Mouse (Mus musculus) small intestine, adult 2 months (tissue): ENCODE results near the gene Ncoa1. TPM values are rescaled to one million over a fixed set of nuclear protein-coding genes. Genes with fewer than 3 reads are reported as not detected.

ENCODE experiments used
- H3K27ac ChIP-seq: fragments of 200-500 bp; 2 replicates; pipeline ENCODE4 v1.5.1; 2012; ENCODE audit warnings: low read depth, low read length, control low read depth, inconsistent platforms; ENCODE audit not compliant: insufficient read depth
- H3K27me3 ChIP-seq: fragments of 200-500 bp; 2 replicates; pipeline ENCODE4 v1.6.1; 2012; ENCODE audit warnings: mild to moderate bottlenecking, moderate library complexity, low read length, inconsistent platforms; ENCODE audit not compliant: control insufficient read depth, insufficient read depth
- H3K36me3 ChIP-seq: fragments of 200-500 bp; 2 replicates; pipeline ENCODE4 v1.6.1; 2012; ENCODE audit warnings: mild to moderate bottlenecking, low read length, control low read depth, inconsistent platforms; ENCODE audit not compliant: control insufficient read depth, insufficient read depth
- H3K4me1 ChIP-seq: fragments of 200-500 bp; 2 replicates; pipeline ENCODE4 v1.6.1; 2012; ENCODE audit warnings: low read length, inconsistent platforms, mixed read lengths; ENCODE audit not compliant: control insufficient read depth, insufficient read depth, insufficient read length
- H3K4me3 ChIP-seq: fragments of 200-500 bp; 2 replicates; pipeline ENCODE4 v1.5.1; 2012; ENCODE audit warnings: low read depth, mild to moderate bottlenecking, control low read depth, inconsistent platforms, low read length, moderate library complexity
- CTCF ChIP-seq: fragments of 200-500 bp; IDR thresholded peaks from 2 replicates; pipeline ENCODE4 v1.5.1; 2012; ENCODE audit warnings: low read depth, mild to moderate bottlenecking, control low read depth, inconsistent platforms, low read length, moderate library complexity, mixed read lengths; ENCODE audit not compliant: insufficient replicate concordance, insufficient read length; ENCODE audit errors: extremely low read depth
- POLR2A ChIP-seq: fragments of 200-500 bp; IDR thresholded peaks from 2 replicates; pipeline ENCODE4 v1.6.1; 2012; ENCODE audit warnings: low read depth, mild to moderate bottlenecking, control low read depth, inconsistent platforms, low read length, moderate library complexity
- WGBS: fragments of 180-500 bp; shearing (Covaris S2); methylation state at CpG from one replicate; pipeline ENCODE4 v1.1.7; 2018; 5-methylcytosine and 5-hydroxymethylcytosine counted together
- polyA plus RNA-seq: library from polyadenylated mRNA; depleted of rRNA; stranded (reverse); fragments of >200 nt; gene quantifications from 2 replicates; pipeline ENCODE4 v1.2.3, GENCODE M21; 2012

The Ncoa1 gene
- polyA plus RNA-seq, 1 experiment: 17.0 TPM

DNA sequence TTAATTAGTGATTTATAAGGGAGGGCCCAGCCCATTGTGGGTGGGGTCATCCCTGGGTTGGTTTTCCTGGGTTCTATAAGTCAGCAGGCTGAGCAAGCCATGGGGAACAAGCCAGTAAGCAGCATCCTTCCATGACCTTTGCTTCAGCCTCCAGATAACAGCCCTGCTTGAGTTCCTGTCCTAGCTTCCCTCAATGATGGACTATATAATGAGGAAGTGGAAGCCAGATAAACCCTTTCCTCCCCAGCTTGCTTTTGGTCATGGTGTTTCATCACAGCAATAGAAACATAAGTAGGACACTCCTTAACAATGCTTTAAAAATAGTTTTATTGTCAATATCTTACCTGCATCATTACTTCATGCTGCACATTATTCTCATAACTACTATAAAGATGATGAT, 163.2 kb downstream of the Ncoa1 start:
- H3K4me3 ChIP-seq: no peak overlapping the region
- H3K27ac ChIP-seq: no peak overlapping the region
- H3K27me3 ChIP-seq: no peaks in the 10 kb centered on the region
- H3K36me3 ChIP-seq: peaks cover 24% of the 10 kb centered on the region
- TF ChIP-seq CTCF: no peak
- no peak for TF ChIP-seq POLR2A
- H3K4me1 ChIP-seq: no peaks in the 10 kb centered on the region

DNA sequence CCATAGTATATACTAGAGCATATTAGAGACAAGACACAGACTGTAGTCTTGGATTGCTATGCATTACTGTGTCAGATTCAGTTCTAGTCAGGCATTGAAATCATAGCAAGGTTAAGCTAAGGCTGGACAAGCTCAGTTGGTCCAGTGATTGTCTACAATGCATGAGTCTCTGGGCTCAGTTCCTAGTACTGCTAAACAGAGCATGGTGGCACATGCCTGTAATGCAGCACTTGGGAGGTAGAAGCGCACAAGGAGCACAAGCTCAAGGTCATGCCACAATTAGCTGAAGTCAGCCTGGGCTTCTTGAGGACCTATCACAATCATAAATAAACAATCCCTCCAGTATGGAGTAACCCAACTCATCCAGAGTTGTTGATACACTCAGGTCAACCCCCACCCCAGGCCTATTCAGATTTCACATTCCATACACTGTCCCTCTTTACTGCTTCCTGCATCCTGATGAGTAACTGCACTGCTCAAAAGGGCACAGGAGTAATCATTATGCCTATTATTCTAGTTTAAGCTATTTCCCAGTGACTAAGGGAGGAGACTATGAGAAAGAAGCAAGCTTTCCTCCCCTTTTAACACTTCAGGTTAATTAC, 170.2 kb downstream of the Ncoa1 start:
- TF ChIP-seq CTCF: no peak
- TF ChIP-seq POLR2A: no peak
- H3K4me1 ChIP-seq: no peaks in the 10 kb centered on the region
- peaks cover 9% of the 10 kb centered on the region for H3K36me3 ChIP-seq
- no peak overlapping the region for H3K4me3 ChIP-seq
- H3K27me3 ChIP-seq: no peaks in the 10 kb centered on the region
- H3K27ac ChIP-seq: no peak overlapping the region
- WGBS: 87% methylated on average over 1 of the region's 1 CpGs

DNA sequence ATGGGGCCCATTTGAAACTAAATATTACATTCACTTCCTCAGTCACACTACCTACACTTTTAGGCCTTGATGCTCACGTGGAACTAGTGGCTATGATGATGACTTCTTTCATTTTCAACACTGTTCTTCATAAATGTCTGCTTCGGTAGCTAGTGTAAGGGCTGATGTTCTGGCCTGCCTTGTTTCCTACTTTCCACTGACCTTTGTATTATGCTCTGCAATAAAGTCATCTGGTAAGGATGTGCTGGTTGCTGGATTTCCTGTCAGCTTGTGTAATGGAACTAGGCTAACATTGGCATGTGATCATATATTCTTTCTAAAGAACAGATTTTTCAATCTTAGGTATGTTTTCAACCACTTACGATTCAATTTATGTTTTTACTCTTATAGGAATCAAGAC, 177.7 kb downstream of the Ncoa1 start:
- no peaks in the 10 kb centered on the region for H3K4me1 ChIP-seq
- 42% methylated on average over 3 of the region's 3 CpGs for WGBS
- H3K27ac ChIP-seq: no peak overlapping the region
- no peak overlapping the region for H3K4me3 ChIP-seq
- TF ChIP-seq POLR2A: no peak
- no peaks in the 10 kb centered on the region for H3K27me3 ChIP-seq
- H3K36me3 ChIP-seq: peaks cover 9% of the 10 kb centered on the region

DNA sequence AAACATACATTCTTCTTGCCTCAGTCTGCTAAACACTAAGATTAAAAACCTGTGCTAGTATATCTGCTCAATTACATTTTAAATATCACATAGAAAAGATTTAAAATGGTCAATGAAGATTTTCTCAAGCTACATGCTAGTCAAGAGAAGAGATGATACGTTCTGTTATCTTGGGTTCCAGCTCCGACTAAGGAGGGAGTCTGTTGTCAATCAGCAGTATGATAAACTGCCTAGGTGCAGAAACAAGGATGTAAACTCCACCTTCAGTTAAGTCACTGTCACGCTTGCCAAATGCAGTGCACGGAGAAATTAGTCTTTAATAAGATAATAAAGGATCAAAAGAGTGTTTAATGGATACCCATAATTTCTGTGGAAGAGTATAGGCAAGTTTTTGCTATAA, 178.4 kb downstream of the Ncoa1 start:
- no peak for TF ChIP-seq POLR2A
- no peak for TF ChIP-seq CTCF
- Histone ChIP-seq H3K4me1 (no peaks in the 10 kb centered on the region), H3K4me3 (no peak overlapping the region), H3K27me3 (no peaks in the 10 kb centered on the region), H3K36me3 (peaks cover 13% of the 10 kb centered on the region), H3K27ac (no peak overlapping the region)
- 93% methylated on average over 4 of the region's 4 CpGs for WGBS

DNA sequence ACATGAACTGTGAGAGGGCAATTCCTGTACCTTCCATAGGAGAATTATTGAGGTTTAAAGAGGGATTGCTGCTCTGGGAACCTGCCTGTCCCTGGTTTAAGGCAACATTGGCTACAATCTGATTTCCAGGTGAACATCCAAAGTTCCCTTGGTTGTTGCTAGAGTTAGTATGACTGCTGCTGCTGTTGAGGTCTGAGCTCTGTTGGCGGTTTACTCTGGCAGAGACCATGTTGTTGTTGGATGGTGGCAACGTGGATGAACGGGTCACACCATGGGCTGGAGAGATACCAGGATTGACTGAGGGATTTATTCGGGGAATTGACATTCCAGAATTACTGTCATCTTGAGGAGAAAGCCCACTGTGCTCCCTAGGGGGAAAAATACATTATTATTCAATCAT, 181.1 kb downstream of the Ncoa1 start:
- 87% methylated on average over 4 of the region's 4 CpGs for WGBS
- H3K4me3 ChIP-seq: no peak overlapping the region
- H3K4me1 ChIP-seq: no peaks in the 10 kb centered on the region
- H3K36me3 ChIP-seq: peaks cover 14% of the 10 kb centered on the region
- TF ChIP-seq POLR2A (no peak), CTCF (no peak)
- H3K27ac ChIP-seq: no peak overlapping the region
- H3K27me3 ChIP-seq: no peaks in the 10 kb centered on the region

DNA sequence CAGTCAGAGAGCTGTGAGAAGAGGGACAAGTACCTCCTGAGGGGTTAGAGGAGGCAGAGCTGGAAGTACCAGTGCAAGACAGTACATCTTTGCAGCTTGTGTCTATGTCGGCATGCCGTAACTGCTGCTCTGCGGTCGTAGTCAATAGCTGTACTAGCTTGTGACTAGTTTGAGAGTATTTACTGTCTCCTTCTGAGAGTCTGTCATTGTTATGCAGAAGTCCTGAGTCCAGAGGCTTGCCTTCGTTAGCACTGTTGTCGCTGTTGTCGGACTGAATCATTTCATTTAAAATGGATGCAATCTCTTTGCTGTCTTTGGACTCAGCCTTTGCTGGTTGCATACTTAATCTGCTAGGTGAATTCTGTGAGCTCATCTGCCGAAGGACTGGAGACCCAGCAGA, 181.7 kb downstream of the Ncoa1 start:
- Histone ChIP-seq H3K27ac (no peak overlapping the region), H3K4me1 (no peaks in the 10 kb centered on the region), H3K27me3 (no peaks in the 10 kb centered on the region), H3K36me3 (peaks cover 17% of the 10 kb centered on the region), H3K4me3 (no peak overlapping the region)
- TF ChIP-seq POLR2A (no peak), CTCF (no peak)
- WGBS: 92% methylated on average over 8 of the region's 8 CpGs

DNA sequence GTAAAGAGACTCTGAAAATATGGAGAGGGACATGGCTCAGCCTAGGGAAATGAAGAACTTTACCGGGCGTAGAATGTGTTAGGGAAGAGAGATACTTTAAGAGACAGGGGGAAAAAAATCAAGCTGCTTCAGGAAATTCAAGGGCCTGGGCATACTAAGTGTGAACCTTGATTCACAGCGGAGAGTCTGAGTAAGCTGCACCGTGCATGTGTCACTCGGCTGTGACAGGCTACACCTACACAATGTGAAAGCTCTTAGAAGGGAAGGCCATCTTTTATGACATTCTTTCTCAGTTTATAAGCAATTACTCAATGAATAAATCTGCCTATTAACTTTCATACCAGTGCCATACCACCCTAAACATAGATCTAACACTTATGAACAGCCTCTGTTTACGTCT, 183.2 kb downstream of the Ncoa1 start:
- WGBS: 91% methylated on average over 6 of the region's 6 CpGs
- Histone ChIP-seq H3K27ac (no peak overlapping the region), H3K4me1 (no peaks in the 10 kb centered on the region), H3K36me3 (peaks cover 25% of the 10 kb centered on the region), H3K27me3 (no peaks in the 10 kb centered on the region), H3K4me3 (no peak overlapping the region)
- TF ChIP-seq CTCF: no peak
- TF ChIP-seq POLR2A: no peak

DNA sequence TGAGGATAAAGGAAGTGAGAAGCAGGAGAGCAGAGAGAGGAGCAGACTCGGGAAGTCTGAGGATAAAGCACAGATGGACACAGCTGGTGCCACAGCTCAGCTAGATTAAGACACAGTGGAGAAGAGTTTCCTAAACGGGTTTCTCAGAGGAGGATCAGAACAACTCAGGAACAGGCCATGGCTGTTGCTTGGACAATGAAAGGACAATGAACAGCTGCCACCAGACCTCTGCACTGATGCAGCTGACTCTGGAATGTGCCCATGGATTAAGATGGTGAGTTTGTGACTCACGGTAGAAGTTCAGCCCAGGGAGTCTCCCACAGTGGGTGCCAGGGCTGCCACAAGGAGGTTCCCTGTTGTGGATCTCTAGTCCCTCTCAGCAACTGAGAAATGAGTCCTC, 191.8 kb downstream of the Ncoa1 start:
- Histone ChIP-seq H3K27me3 (no peaks in the 10 kb centered on the region), H3K36me3 (peaks cover 13% of the 10 kb centered on the region), H3K4me1 (no peaks in the 10 kb centered on the region), H3K4me3 (no peak overlapping the region), H3K27ac (no peak overlapping the region)
- WGBS: 62% methylated on average over 3 of the region's 3 CpGs
- no peak for TF ChIP-seq POLR2A
